Mouse (Mus musculus): ENCODE measurements around the gene Slc7a15. TPM values are rescaled to one million over a fixed set of nuclear protein-coding genes. Genes with fewer than 3 reads are reported as not detected.
"Not testable (repeated sequence)": the region's sequence is repeated elsewhere in the genome, so short reads cannot be mapped to it uniquely, and the experiment has no call there.

The Slc7a15 gene
- total RNA-seq, 2 experiments from 2014 or later, result not detected

- not testable (repeated sequence) for DNase-seq (ENCODE audit: low spot score in 2 of 2)
These were observed 36.7 kb downstream of the Slc7a15 start for GRCm38 (mm10) chr12:8562213-8562612.

- DNase-seq (ENCODE audit: low spot score in 2 of 2), result not testable (repeated sequence)
These were observed 39.0 kb downstream of the Slc7a15 start for GRCm38 (mm10) chr12:8559876-8560275.

DNA sequence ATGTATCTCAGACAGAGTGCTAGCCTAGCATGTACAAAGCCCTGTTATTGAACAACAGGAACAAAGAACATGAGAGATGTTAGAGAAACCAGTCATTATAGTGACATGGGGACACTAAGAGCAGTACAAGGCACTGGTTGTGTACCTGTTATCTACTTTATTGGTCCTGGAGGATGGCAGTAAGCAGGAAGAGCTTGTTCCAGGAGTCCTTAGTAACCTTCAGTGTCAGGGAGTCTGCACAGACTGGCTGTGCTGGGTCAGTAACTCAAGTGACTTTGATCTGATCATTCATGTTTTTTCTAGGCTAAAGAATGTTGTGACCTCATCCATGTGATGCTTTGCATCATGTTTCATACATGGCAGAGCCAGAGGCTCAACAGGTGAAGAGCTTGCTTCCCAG lies 42.7 kb downstream of the Slc7a15 start:
- DNase-seq (ENCODE audit: low spot score in 2 of 2), result no peak

GRCm38 (mm10) chr12:8555419-8555818 lies 43.4 kb downstream of the Slc7a15 start:
- DNase-seq (ENCODE audit: low spot score in 2 of 2), result no peak

DNA sequence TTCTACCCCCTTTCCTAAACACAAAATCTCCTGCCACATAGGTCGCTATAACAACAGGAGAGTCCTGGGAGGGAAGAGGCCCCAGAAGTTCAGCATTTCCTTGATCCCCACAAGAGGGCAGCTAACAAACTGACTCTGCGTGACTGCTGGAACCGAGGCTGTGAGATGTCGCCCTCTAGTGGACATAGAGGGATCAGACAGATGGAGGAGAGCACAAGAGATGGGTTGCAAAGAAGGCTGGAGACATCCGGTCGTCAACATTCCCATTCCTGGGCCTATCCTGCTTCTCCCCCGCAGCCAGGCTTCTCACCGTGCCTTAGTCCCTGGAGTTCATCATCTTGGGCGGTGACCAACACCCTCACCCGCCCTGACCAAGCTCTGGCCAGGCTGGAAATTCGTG lies 51.5 kb downstream of the Slc7a15 start:
- peak; percentile 51 to 60 for DNase-seq (ENCODE audit: low spot score in 2 of 2)

- no peak for DNase-seq (ENCODE audit: low spot score in 2 of 2)
These were observed 52.1 kb downstream of the Slc7a15 start for GRCm38 (mm10) chr12:8546801-8547200.

DNA sequence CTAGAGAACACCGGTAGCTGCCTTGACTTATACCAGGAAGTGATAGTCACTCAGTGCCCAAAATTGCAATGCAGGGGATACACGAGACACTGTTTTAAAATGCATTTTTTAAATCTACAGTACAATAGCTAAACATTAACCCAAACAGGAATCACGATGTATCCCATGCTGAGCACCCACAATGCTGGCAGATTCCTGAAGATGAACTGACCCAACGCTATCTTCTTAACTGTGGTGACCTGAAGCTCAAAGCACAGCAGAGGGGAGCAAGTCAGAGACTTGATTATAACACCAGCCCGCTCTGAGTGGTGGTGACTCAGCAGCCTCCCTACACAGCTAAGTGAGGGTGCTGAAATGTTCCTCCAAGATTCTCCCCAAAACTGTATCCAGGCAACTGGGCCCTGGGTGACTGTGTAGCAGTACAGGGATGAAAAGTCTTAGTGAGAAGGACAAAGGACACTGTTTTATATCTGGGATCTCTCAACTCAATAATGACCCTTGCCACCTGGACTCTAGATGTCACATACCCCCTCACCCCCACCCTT lies 53.7 kb downstream of the Slc7a15 start:
- no peak for DNase-seq (ENCODE audit: low spot score in 2 of 2)

GRCm38 (mm10) chr12:8542371-8542770 lies 56.5 kb downstream of the Slc7a15 start:
- no peak for DNase-seq (ENCODE audit: low spot score in 2 of 2)

DNA sequence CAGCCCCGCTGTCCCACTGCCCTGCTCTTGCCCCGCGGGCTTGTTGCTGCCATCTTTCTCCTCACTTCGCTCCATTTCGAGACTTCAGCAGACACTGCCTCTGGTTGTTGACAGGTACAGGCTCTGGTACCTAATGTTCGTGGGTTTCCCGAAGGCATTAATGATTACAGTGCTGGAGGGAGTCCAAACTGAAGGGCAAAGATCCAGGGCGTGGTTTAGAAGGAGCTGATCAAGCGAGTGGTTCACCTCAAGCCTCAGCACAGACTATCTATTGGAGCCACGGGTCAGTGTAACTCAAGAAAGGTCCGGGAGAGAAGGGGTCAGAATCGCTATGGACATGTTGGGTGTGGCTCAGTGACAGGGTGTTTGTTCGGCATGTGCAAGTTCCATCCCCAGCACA lies 59.4 kb downstream of the Slc7a15 start:
- DNase-seq (ENCODE audit: low spot score in 2 of 2), result no peak

- DNase-seq (ENCODE audit: low spot score in 2 of 2), result no peak
These were observed 61.6 kb downstream of the Slc7a15 start for GRCm38 (mm10) chr12:8537291-8537690.

GRCm38 (mm10) chr12:8536221-8536965 lies 62.5 kb downstream of the Slc7a15 start:
- DNase-seq (ENCODE audit: low spot score in 2 of 2), result no peak

DNA sequence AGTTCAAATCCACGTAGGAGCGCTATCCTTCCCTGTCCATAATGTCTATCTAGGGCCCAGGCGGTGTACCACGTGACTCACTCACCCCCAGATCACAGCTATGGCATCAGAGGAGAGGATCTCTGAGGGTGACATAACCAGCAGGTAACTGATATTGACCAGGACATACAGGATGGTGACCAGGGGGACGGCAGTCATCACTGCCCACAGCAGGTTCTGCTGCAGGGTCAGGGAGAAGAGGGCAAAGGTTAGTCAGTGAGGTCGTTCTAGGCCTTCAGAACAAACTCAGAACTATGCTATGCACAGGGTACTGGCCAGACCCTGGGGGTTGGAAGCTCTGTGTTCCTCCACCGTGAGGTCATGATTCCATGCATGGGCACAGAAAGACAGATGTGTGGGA lies 63.3 kb downstream of the Slc7a15 start:
- DNase-seq (ENCODE audit: low spot score in 2 of 2), result no peak

DNA sequence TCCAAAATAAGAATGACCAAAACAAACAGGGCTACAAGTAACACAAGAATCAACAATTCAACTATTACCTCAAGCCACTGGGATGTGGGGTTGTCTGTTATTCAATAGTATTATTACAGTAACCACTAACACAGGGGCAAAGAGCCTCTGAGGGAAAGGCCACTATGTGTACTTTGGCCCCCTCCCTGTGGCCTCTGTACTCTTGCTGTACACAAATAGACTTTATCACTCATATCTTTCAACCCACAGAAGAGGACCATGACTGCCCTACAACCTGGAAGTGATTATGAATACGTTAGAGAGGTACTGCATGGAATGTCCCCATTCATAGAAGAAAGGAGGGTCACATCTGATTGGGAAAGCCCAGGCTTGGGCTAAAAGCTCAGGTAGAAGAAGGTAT lies 64.0 kb downstream of the Slc7a15 start:
- DNase-seq (ENCODE audit: low spot score in 2 of 2), result no peak

GRCm38 (mm10) chr12:8527770-8528169 lies 71.1 kb downstream of the Slc7a15 start:
- no peak for DNase-seq (ENCODE audit: low spot score in 2 of 2)

GRCm38 (mm10) chr12:8527175-8527574 lies 71.7 kb downstream of the Slc7a15 start:
- DNase-seq (ENCODE audit: low spot score in 2 of 2), result no peak

- no peak for DNase-seq (ENCODE audit: low spot score in 2 of 2)
These were observed 74.8 kb downstream of the Slc7a15 start for GRCm38 (mm10) chr12:8524062-8524461.

GRCm38 (mm10) chr12:8522711-8523110 lies 76.2 kb downstream of the Slc7a15 start:
- DNase-seq (ENCODE audit: low spot score in 2 of 2), result no peak

- peak; percentile 25 to 52 for DNase-seq (ENCODE audit: low spot score in 2 of 2)
These were observed 77.4 kb downstream of the Slc7a15 start for GRCm38 (mm10) chr12:8521375-8522047.

- DNase-seq (ENCODE audit: low spot score in 2 of 2), result no peak
These were observed 79.3 kb downstream of the Slc7a15 start for GRCm38 (mm10) chr12:8519431-8520160.

DNA sequence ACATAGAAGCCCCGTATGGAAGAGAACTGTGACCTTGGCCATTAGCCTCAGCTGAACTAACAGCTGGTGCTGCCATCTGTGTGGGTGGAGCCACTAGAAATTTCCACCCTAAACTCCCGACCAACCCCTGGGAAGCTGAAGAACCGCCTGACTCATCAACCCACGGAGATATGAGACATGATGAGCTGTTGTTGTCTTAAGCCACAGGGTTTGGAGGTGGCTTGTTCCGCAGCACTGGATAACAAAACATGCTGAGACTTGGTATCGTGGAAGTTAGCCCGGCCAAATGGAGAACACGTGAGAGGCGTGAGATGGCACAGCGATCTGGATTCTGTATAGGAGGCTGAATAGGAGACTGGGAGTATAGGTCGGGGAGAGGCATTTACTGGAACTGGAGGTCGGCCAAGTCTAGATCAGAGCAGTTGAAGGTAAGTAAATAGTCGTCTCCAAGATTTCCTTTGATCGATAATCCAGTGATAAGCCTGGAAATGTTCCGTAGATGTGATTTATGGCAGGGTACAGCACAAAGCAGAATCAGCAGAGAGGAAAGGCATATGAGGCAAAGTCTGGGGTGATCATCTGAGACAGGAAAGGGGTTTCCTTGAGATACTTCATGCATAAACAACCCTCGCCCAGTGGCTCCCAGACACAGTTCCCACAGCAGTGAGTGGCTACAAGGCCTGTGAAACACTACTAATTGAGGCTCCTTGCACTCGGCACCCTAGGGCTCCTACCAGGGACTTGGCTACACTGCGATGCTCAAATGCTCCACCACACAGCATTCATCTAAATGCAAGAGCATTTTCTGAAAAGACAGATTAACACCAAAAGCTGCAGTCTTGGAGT lies 87.6 kb downstream of the Slc7a15 start:
- no peak for DNase-seq (ENCODE audit: low spot score in 2 of 2)

Measured in adrenal gland, adult 18-20 months (tissue).